Mouse (Mus musculus): ENCODE data around the gene Nos3. TPM values are rescaled to one million over a fixed set of nuclear protein-coding genes. Genes with fewer than 3 reads are reported as not detected.

Nos3 gene
- 7.5 and 8.0 TPM in 2 replicates for polyA plus RNA-seq (2015; fragmentation: Nextera tagmentation; extraction: Ambion mirVana)

DNA sequence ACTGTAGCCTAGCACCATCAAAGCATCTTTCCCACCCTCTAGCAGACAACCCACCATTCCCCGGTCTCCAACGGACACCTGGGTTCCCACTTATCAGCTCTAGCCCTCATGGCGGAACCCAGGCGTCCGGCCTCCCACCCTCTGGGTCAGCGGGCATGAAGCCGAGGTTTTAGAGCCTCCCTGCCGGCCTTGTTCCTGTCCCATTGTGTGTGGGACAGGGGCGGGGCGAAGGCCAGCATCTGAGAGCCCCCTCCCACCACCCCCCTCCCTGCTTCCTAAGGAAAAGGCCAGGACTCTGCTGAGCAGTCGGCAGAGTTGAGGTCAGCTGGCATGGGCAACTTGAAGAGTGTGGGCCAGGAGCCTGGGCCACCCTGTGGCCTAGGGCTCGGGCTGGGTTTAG lies at the start of gene Nos3:
Gene Nos3, plus strand, starts transcription at position 303 of the 400 bp plus-strand sequence.
- H3K4me3 ChIP-seq = no peak within 1 kb of the TSS
- no peaks in the 10 kb centered on the region for H3K27me3 ChIP-seq
- H3K9me3 ChIP-seq = no peaks in the 10 kb centered on the region
- H3K4me2 ChIP-seq = no peak within 1 kb of the TSS
- no peak within 1 kb of the TSS for H3K27ac ChIP-seq
- WGBS = 57% methylated on average over 12 of the region's 12 CpGs
- H3K36me3 ChIP-seq = no peaks in the 10 kb centered on the region
- ATAC-seq (ENCODE audit: insufficient number of reproducible peaks, low FRiP score, low TSS enrichment, low read depth) = no peak
- peaks cover 3% of the 10 kb centered on the region; the same call in 1 of the 2 replicates for H3K4me1 ChIP-seq
- H3K9ac ChIP-seq = no peak within 1 kb of the TSS

DNA sequence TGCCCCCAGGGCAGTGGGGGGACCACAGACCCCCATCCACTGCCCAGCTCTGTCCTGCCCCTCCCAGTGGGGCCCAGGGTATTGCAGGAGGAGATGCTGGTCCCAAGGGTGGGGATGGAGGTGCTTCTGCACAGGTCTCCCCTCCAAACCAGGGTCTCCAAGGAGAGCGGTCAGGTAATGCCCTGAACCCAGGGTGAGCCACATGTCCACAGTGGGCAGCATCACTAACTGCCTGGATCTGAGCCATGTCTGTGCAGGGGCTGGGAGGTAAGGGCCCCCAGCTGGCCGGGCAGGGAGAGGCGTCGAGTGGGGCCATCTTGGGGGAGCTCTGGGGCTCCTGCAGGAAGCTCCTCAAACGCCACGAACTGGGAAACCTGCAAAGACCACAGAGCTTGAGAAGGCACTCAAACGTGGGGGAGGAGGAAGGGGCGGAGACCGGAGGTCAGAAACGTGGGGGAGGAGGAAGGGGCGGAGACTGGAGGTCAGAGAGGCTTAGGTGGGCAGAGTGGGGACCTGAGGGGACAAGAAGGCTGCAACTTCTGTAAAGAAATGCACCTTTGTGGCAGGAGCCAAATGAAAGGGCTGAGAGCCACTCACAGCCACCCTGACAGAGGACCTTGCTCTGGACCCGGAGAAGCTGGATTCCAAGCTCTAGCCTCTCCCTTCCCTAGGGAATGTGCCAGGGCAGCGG lies 44.7 kb upstream of the Nos3 start:
- Histone ChIP-seq H3K9ac (no peak overlapping the region), H3K4me2 (peak overlapping the region; percentile 30), H3K4me1 (peaks cover 28% of the 10 kb centered on the region), H3K36me3 (no peaks in the 10 kb centered on the region), H3K4me3 (0 out of 2 replicates have a peak overlapping the region, but pooled peaks have one; percentile 4), H3K27ac (peak overlapping the region; percentile 57; the same call in 1 of the 2 replicates), H3K27me3 (peaks cover 25% of the 10 kb centered on the region; the same call in 1 of the 2 replicates), H3K9me3 (no peaks in the 10 kb centered on the region)
- ATAC-seq (ENCODE audit: insufficient number of reproducible peaks, low FRiP score, low TSS enrichment, low read depth) = no peak
- 14% methylated on average over 13 of the region's 13 CpGs for WGBS

DNA sequence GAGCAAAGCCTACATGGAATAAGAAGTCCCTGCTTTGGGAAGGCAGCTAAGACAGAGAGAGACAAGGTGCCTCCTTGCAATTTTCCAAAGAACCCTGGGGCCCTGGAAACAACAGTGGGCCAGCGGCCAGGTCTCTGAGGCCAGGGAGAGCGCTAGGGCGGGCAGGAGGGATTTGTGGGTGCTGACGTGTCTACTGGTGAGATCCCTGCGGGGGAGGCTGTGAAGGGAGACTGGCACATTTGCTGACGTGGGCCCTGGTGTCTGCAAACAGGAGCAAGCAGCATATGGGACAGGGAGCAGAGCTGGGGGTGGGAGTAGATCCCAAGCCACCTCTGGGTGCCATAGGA lies 44.2 kb upstream of the Nos3 start:
- Histone ChIP-seq H3K4me2 (peak overlapping the region; percentile 30), H3K4me1 (peaks cover 30% of the 10 kb centered on the region), H3K9ac (no peak overlapping the region), H3K27me3 (peaks cover 29% of the 10 kb centered on the region; the same call in 1 of the 2 replicates), H3K27ac (peak overlapping the region; percentile 57; the same call in 1 of the 2 replicates), H3K36me3 (no peaks in the 10 kb centered on the region), H3K9me3 (no peaks in the 10 kb centered on the region), H3K4me3 (0 out of 2 replicates have a peak overlapping the region, but pooled peaks have one; percentile 4)
- WGBS = 38% methylated on average over 6 of the region's 6 CpGs
- no peak for ATAC-seq (ENCODE audit: insufficient number of reproducible peaks, low FRiP score, low TSS enrichment, low read depth)

DNA sequence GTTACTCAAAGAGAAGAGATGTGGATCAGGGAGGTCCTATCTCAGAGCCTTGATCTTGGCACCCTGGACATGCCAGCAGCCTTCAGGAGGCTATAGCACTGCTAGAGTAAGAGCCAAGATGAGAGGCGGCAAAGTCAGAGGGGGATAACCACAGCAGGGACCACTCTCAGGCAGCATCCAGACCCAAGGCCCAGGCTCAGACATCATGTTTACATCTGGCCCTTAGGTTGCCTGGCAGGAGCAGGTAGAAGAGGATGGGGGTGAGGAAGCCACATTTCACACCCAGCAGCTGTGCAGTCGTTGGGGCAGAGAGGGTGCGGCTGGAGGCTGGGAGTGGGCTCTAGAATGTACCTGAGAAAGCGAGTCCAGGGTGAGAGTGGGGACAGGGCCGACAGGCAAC lies 43.7 kb upstream of the Nos3 start:
- H3K4me3 ChIP-seq = no peak overlapping the region
- peaks cover 33% of the 10 kb centered on the region; the same call in 1 of the 2 replicates for H3K27me3 ChIP-seq
- no peak overlapping the region for H3K9ac ChIP-seq
- WGBS = 53% methylated on average over 5 of the region's 5 CpGs
- H3K9me3 ChIP-seq = no peaks in the 10 kb centered on the region
- H3K4me2 ChIP-seq = peak overlapping the region; percentile 30; the same call in 1 of the 2 replicates
- H3K36me3 ChIP-seq = no peaks in the 10 kb centered on the region
- peaks cover 33% of the 10 kb centered on the region for H3K4me1 ChIP-seq
- H3K27ac ChIP-seq = no peak overlapping the region
- no peak for ATAC-seq (ENCODE audit: insufficient number of reproducible peaks, low FRiP score, low TSS enrichment, low read depth)

DNA sequence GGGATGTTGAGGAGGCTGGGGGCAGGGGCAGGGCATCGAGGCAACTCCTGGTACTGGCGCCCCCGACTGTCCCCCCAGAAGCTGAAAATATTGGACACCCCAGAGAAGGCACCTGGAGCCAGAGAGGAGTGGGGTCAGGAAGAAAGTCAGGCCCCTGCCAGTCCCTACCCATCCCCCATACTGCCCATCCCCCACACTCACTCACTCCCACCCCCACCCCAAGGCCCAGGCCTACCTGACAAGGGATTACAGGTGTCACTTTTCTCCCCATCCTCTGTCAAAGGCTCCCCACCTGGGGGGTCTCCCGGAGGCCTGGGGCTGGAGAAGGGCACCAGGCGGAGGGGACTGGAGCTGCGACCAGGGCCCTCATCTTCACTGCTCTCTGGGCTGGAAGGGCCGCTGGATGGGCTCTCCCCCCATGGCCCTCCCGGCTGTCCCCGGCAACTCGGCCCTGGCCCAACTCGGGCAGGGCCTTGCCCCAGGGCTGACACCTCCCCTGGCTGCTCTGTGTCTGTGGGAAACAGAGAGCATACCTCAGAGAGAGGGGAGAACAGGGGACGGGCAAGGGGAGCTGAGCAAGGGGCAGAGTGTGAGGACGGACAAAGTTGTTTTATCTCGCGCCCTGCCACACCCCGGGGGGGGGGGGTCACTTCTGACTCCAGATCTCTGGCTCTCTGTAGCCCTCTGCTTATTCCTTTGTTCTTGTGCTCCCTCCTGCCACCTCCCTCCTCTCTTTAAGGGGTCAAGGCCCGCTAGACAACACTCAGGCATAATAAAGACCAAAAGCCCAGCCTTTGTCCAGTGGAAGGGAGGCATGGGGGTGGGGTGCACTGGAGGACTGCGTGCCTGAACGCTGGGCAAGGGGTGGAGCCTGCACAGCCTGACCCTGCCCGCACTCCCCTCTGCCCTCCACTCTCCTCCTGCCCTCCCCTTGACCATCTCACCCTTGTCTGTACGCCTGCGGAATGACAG lies 42.6 kb upstream of the Nos3 start:
- Histone ChIP-seq H3K36me3 (no peaks in the 10 kb centered on the region), H3K9ac (no peak overlapping the region), H3K9me3 (no peaks in the 10 kb centered on the region), H3K4me2 (no peak overlapping the region), H3K4me1 (peaks cover 35% of the 10 kb centered on the region), H3K27me3 (peaks cover 40% of the 10 kb centered on the region), H3K4me3 (no peak overlapping the region), H3K27ac (no peak overlapping the region)
- WGBS = 17% methylated on average over 20 of the region's 22 CpGs
- 0 out of 2 replicates have a peak, but pooled peaks have one; percentile 20 for ATAC-seq (ENCODE audit: insufficient number of reproducible peaks, low FRiP score, low TSS enrichment, low read depth)

DNA sequence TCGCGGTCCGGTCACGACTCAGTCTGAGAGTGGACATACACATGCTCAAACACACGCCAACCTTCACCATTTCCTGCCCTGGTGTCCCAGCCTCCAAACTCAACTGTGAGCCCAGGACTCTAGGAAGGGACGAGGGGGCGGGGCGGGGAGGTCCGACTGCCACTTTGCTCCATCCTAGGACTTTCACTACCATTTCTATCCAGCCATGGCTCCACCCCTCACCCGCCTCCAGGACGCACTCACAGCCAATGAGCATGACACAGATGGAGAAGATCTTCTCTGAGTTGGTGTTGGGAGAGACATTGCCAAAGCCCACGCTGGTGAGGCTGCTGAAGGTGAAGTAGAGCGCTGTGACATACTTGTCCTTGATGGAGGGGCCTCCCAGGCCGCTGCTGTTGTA lies 39.4 kb upstream of the Nos3 start:
- H3K9ac ChIP-seq = no peak overlapping the region
- H3K36me3 ChIP-seq = no peaks in the 10 kb centered on the region
- H3K4me2 ChIP-seq = no peak overlapping the region
- 41% methylated on average over 14 of the region's 14 CpGs for WGBS
- H3K4me3 ChIP-seq = no peak overlapping the region
- no peaks in the 10 kb centered on the region for H3K9me3 ChIP-seq
- H3K27ac ChIP-seq = no peak overlapping the region
- peaks cover 58% of the 10 kb centered on the region for H3K4me1 ChIP-seq
- no peak for ATAC-seq (ENCODE audit: insufficient number of reproducible peaks, low FRiP score, low TSS enrichment, low read depth)
- peaks cover 40% of the 10 kb centered on the region for H3K27me3 ChIP-seq

DNA sequence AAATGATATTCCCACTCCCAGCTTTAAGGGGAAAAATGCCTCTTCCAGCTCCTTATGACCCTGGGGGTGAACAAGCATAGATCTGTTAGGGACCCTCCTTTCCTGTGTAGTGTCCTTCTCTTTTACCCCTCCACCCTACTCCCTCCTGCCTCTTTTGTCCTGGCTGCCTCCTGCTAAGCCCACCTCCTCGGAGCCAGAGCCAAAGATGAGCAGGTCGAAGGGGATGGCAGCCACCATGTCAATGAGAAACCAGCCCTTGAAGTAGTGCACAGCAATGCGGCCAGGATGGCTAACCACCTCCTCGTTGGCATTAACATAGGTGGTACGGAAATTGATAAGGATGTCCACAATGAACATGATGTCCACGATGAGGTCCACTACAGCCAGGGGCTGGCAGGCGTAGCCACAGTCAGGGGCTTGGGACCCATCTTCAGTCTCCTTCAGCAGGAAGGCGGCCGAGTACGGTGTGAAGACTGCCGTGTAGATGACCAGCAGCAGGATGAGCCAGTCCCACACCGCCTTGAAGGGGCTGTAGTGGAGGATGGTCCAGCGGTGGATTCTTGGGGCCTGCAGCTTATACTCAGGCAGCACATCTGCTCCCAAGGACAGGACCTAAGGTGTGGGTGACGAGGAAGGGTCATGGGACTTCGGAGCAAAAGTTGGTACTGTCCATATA lies 38.3 kb upstream of the Nos3 start:
- H3K27me3 ChIP-seq = peaks cover 40% of the 10 kb centered on the region
- H3K4me3 ChIP-seq = no peak overlapping the region
- no peaks in the 10 kb centered on the region for H3K36me3 ChIP-seq
- no peak for ATAC-seq (ENCODE audit: insufficient number of reproducible peaks, low FRiP score, low TSS enrichment, low read depth)
- no peak overlapping the region for H3K27ac ChIP-seq
- H3K9ac ChIP-seq = no peak overlapping the region
- H3K4me1 ChIP-seq = peaks cover 48% of the 10 kb centered on the region
- no peaks in the 10 kb centered on the region for H3K9me3 ChIP-seq
- 92% methylated on average over 15 of the region's 15 CpGs for WGBS
- no peak overlapping the region for H3K4me2 ChIP-seq

DNA sequence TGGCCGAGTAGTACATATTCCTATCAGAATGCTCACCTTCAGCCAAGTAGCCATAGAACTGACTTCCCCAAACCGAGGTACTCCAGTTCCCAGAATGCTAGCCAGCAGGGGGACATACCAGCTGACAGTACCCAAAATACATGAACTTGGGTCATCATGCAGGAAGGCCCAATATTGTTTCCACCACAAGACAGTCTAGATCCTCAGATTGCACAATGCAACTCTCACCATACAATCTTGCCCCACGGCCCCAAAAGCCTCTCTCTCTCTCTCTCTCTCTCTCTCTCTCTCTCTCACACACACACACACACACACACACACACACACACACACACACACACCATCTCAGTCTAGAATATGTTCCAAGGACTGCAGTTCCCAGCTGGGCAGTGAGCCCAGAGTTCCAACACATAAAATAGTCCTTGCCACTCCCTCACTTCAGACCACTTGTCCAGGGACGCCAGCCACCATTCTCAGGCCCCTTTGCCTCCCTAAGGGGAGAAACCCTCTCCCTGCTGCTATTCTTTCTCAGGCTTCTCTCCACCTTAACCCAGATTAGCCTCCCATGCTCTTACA lies 37.7 kb upstream of the Nos3 start:
- Histone ChIP-seq H3K4me3 (no peak overlapping the region), H3K4me2 (no peak overlapping the region), H3K4me1 (peaks cover 43% of the 10 kb centered on the region), H3K27me3 (peaks cover 40% of the 10 kb centered on the region), H3K36me3 (no peaks in the 10 kb centered on the region), H3K27ac (no peak overlapping the region), H3K9me3 (no peaks in the 10 kb centered on the region), H3K9ac (no peak overlapping the region)
- ATAC-seq (ENCODE audit: insufficient number of reproducible peaks, low FRiP score, low TSS enrichment, low read depth) = no peak
- WGBS = 61% methylated on average over 4 of the region's 4 CpGs

DNA sequence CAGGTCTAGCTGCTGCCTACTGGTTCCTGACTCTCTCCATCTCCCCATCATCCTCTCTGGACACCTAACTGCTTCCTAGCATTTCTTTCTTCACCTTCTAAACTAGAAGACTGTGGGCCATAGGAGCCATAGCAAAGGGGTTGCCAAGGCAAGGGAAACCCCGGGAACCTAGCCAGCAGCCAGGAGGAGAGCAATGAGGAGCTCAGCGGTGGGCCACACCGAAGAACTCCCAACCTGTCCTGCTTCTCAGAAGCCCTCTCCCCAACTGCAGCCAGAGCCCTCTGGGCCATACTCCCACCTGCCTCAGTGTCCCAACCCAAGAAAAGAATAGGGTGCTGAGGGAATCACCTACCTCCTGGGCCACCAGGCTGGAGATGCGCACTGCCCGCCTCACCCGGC lies 35.8 kb upstream of the Nos3 start:
- peak overlapping the region; percentile 34 for H3K27ac ChIP-seq
- H3K36me3 ChIP-seq = no peaks in the 10 kb centered on the region
- peak overlapping the region; percentile 54 for H3K4me2 ChIP-seq
- no peak for ATAC-seq (ENCODE audit: insufficient number of reproducible peaks, low FRiP score, low TSS enrichment, low read depth)
- peaks cover 26% of the 10 kb centered on the region for H3K27me3 ChIP-seq
- H3K9me3 ChIP-seq = no peaks in the 10 kb centered on the region
- H3K4me3 ChIP-seq = peak overlapping the region; percentile 24
- peaks cover 37% of the 10 kb centered on the region for H3K4me1 ChIP-seq
- H3K9ac ChIP-seq = 0 out of 2 replicates have a peak overlapping the region, but pooled peaks have one; percentile 31
- WGBS = 52% methylated on average over 6 of the region's 6 CpGs

DNA sequence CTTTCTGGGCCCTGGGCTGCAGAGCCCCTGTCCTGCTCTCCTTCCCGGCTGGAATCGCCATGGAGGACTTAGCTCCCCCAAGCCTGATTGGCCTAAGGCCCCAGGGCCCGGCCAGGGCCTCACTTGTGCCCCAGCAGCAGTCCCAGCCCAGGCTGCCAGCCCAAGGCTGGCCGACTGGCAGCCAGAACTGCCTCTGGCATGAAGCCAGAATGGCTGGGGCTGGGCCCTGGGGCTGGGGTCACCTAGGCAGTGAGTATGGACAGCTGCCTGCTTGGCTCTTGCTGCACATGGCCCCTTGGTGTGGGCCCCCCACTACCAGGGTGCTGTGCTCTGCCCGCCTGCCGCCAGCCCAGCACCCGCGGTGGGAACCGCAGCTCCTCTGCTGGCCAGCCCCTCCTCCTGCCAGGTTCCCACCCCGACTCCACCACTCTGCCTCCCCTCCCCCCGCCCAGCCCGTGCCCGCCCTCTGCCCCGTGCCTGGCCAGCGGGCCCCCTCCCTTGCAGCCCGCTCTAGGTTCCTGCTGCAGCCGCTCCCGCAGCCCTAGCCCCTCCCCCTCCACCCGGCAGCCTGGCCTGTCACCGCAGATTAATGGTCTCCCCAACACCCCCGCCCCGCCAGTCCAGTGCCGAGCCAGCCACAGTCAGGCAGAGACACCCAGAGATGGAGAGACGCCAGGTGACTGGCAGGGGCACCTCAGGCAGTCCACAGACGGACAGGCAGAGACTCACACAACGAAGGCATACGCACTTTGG lies 35.2 kb upstream of the Nos3 start:
- Histone ChIP-seq H3K27ac (peak overlapping the region; percentile 48), H3K9me3 (no peaks in the 10 kb centered on the region), H3K4me3 (peak overlapping the region; percentile 24), H3K4me1 (peaks cover 37% of the 10 kb centered on the region), H3K27me3 (peaks cover 20% of the 10 kb centered on the region), H3K4me2 (peak overlapping the region; percentile 54), H3K36me3 (no peaks in the 10 kb centered on the region), H3K9ac (0 out of 2 replicates have a peak overlapping the region, but pooled peaks have one; percentile 31)
- 3% methylated on average over 27 of the region's 27 CpGs for WGBS
- peak; percentile 57 for ATAC-seq (ENCODE audit: insufficient number of reproducible peaks, low FRiP score, low TSS enrichment, low read depth)

DNA sequence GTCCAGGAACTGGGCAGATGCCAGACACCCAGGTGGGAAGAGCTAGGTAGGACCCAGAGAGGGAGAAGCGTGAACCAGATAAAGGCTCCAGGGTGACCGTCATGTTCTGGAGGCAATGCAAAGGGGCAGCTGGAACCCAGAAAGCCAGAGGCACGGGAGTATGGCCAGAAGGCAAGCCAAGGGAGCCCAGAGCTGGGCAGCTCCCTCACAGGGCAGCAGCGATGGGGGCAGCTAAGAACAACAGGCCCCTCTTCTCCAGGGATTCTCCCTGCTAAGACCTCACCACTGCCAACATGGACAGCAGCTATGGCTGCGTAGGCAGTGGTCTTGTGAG lies 34.7 kb upstream of the Nos3 start:
- Histone ChIP-seq H3K27me3 (peaks cover 15% of the 10 kb centered on the region; the same call in 1 of the 2 replicates), H3K4me1 (peaks cover 37% of the 10 kb centered on the region), H3K27ac (peak overlapping the region; percentile 48), H3K4me3 (no peak overlapping the region), H3K4me2 (peak overlapping the region; percentile 54), H3K9ac (no peak overlapping the region), H3K36me3 (no peaks in the 10 kb centered on the region), H3K9me3 (no peaks in the 10 kb centered on the region)
- 34% methylated on average over 5 of the region's 5 CpGs for WGBS
- no peak; the same call in 1 of the 2 replicates for ATAC-seq (ENCODE audit: insufficient number of reproducible peaks, low FRiP score, low TSS enrichment, low read depth)

Measured in limb, embryonic 15.5 days (tissue).